Mouse (Mus musculus) layer of hippocampus, adult 2 months (tissue): Measurements from ENCODE around the gene Pex26. TPM values are rescaled to one million over a fixed set of nuclear protein-coding genes. Genes with fewer than 3 reads are reported as not detected.

ENCODE experiments used
- DNase-seq, 2 experiments: peaks; one replicate each; pipeline ENCODE4 v3.0.0; 2022; ENCODE audit warnings: low spot score in 2 of 2
- H3K27ac ChIP-seq: fragments of 200-600 bp; 2 replicates; pipeline ENCODE4 v1.8.1; 2022
- H3K4me3 ChIP-seq: fragments of 200-600 bp; 2 replicates; pipeline ENCODE4 v1.8.1; 2022; ENCODE audit warnings: mild to moderate bottlenecking
- CTCF ChIP-seq: fragments of 200-600 bp; conservative IDR thresholded peaks from 2 replicates; pipeline ENCODE4 v1.8.1; 2022; ENCODE audit warnings: antibody characterized with exemption, mild to moderate bottlenecking, moderate library complexity
- total RNA-seq, 2 experiments: library from RNA; stranded (reverse); gene quantifications; 2 replicates each; pipeline ENCODE4 v1.2.3; 2021

Gene Pex26
- total RNA-seq, 2 experiments from 2014 or later: 9.7 to 11.5 TPM

GRCm38 (mm10) chr6:121241780-121242179 is 58.3 kb downstream of the Pex26 start:
- Histone ChIP-seq H3K4me3 (no peak overlapping the region), H3K27ac (no peak overlapping the region)
- TF ChIP-seq CTCF: no peak
- no peak for DNase-seq

DNA sequence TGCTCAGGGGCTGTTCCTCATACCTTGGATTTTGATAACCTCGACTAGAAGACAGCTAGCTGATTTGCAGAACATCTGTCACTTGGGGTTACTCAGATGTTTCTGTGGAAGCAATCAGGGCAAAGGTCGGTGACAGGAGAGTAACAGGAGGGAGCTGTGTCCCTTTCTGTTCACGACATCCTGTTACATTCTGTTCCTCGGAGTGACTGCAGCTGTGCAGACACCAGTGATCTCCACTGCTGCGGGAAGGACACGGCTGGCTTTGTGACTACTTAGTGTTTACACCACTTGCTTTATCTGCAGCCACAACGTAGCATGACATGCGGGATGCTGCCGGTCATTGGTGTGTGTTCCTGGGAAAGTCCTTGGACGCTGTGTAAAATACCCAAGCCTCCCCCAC is 59.7 kb downstream of the Pex26 start:
- Histone ChIP-seq H3K4me3 (no peak overlapping the region), H3K27ac (no peak overlapping the region)
- no peak for DNase-seq
- TF ChIP-seq CTCF: no peak

DNA sequence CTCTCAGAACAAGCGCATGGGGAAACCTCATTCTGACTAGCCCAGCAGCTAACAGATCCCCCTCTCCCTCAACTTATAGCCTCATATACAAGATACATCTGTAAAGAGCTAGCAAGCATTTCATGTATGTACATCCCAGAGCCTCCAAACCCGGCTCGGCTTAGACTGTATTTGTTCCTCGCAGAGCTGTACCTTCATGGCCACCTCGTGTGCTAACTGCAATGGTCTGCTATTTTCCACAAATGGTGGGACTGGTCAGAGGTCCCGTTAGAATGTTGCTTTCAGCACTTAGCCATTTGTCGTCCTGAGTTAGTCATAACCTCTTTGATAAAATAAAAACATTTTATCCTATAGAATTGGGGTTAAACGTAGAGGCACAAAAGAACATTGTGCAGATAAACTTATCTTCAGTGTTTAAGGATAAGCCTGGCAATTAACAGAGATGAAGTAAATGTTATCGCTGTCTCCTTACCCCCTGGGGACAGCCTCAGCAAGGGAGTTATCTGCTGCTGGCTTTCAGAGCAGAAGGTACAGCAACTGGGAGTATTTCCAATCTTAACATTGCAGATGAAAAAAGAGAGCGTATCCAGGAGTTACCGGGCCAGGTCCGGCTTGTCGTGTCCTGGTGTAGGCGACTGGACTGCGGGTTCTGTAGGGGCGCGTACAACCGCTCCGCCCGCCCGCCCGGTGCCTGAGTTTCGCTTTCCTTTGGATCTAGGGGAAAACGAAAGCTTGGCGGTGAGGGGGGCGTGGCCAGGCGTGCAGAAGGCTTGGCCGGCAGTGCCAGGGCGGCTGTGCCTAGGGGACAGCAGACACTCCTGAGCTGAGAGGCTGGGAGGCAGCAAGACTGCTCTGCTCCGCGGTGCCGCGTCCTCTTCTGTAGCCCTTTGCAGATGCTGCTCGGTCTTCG is 61.9 kb downstream of the Pex26 start, which contains the start of gene Usp18:
Gene Usp18, plus strand, starts transcription at position 780 of the 910 bp plus-strand sequence.
- peak; percentile 33 to 49 for DNase-seq
- H3K27ac ChIP-seq: no peak within 1 kb of the TSS
- TF ChIP-seq CTCF: no peak
- H3K4me3 ChIP-seq: peak within 1 kb of the TSS; percentile 69

DNA sequence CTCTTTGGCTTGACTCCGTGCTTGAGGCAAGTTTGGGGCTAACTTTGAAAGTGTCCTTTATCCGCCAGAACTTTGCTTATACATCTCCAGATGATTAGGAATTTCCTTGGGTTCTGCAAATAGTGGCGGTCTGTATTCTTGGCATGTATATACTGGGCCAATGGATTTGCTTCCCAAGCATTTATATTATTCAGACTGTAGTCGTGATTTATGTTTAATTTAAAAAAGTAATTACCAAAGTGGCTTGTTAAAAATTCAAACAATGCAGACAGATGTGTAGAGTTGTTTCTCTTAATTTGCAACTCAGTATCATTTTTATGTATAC is 62.5 kb downstream of the Pex26 start:
- no peak for TF ChIP-seq CTCF
- Histone ChIP-seq H3K4me3 (peak overlapping the region; percentile 69), H3K27ac (no peak overlapping the region)
- no peak for DNase-seq

Other genes with a start within 250 kb of the Pex26 start
- gene Mical3, start 52.7 kb upstream of the Pex26 start, total RNA-seq: 10 to 100 TPM; 89.5 to 94.6 TPM
- 1 to 10 TPM; 5.0 to 6.1 TPM for gene Tuba8, start 27.0 kb downstream of the Pex26 start, total RNA-seq
- under 1 TPM; 0.52 to 0.74 TPM for gene Usp18, start 62.2 kb downstream of the Pex26 start, total RNA-seq
- 10 to 100 TPM in 1 of 2 experiments, 1 to 10 TPM in 1; 8.3 to 13.5 TPM for gene Slc6a13, start 116.6 kb downstream of the Pex26 start, total RNA-seq
- 1 to 10 TPM in 1 of 2 experiments, under 1 TPM in 1; 0.93 to 2.1 TPM for gene Slc6a12, start 159.4 kb downstream of the Pex26 start, total RNA-seq